Mouse (Mus musculus): Measurements from ENCODE around the gene Cyb561d1.

DNA sequence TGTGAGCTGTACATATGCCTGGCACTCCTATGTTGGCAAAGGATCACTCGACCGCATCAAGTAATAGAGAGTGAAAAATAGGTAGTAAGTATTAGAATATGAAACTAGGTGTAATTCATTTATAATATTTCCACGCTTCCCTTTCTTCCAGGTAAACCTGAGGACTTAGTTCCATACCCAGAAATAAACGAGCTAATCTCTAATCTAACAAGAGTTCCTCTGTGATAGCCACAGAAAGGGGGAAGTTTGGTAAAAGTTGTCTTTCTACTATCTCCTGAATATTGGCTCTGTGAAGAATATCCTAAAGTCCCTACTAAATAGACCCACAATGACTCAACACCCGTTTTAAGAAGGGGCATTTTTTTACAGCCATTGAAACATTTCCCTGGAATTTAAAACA lies 54.3 kb downstream of the Cyb561d1 start:
- TF ChIP-seq POLR2A (IDR thresholded peaks at IDR 0.05; ENCODE audit: borderline replicate concordance, extremely low read depth, low read depth, low read length): no peak
- TF ChIP-seq CTCF (IDR thresholded peaks at IDR 0.05; ENCODE audit: insufficient read depth, low read length): no peak

Data from lung, adult 2 months (tissue).